Mouse (Mus musculus): ENCODE measurements around the gene Prr11.
"Not testable (repeated sequence)": the region's sequence is repeated elsewhere in the genome, so short reads cannot be mapped to it uniquely, and the experiment has no call there.

Gene Prr11

DNA sequence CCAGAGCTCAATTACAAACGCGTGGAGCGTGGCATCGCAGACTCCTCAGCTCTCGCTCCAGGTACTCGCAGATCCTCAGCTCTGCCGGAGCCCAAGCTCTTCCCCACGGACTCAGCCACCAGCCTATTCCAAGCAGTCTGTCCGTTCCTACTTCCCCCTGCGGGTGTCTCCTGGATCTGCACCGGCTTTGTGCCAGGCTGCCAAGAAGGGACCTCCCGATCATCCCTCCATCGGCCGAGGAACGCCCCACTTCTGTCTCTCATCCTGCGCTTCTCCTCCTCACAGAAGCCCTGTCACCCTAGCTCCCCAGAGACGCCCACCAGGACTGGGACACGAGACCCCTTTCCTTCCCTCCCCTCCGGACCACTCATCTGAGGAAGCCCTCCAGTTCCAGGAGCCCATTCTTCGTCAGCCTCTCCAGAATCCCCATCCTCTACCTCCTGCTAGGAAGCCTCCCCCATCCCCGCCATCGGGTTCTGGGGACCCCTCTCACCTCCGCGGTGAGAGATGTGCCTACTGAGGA is 35.1 kb downstream of the Prr11 start:
- no peak for TF ChIP-seq POU5F1 (IDR thresholded peaks at IDR 0.05; ENCODE audit: borderline replicate concordance, low read length)
- TF ChIP-seq NANOG (IDR thresholded peaks at IDR 0.05; ENCODE audit: borderline replicate concordance, low read length): no peak
- peak; percentile 16; the same call in 1 of the 2 replicates for TF ChIP-seq CTCF (conservative IDR thresholded peaks at IDR 0.05; ENCODE audit: low read length)
- Histone ChIP-seq H3K9me3 (ENCODE audit: low read length) (no peaks in the 10 kb centered on the region), H3K27me3 (ENCODE audit: insufficient read depth, low read length) (peaks cover 38% of the 10 kb centered on the region), H3K4me3 (replicated peaks; ENCODE audit: low read length) (peak overlapping the region; percentile 81), H3K4me1 (replicated peaks; ENCODE audit: low read depth, low read length) (peaks cover 15% of the 10 kb centered on the region), H3K36me3 (ENCODE audit: insufficient read depth, low read length) (peaks cover 18% of the 10 kb centered on the region)

DNA sequence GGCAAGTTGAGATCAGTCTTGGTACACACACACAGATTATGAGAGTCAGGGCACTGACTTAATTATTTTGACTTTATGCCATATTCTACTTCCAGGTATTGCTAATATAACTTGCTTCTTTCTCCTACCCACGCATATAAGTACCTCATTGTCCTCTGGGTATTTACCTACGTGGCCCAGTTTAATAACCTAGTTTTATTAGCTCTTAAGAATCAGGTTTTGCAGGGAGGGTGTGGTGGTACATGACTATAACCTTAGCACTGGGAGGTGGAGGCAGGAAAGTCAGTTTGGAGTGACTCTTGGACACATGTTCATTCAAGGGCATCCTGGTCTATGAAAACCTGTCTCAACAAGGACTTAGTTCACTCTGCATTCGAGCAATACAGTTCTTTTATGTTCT is 46.4 kb downstream of the Prr11 start:
- Histone ChIP-seq H3K27me3 (ENCODE audit: insufficient read depth, low read length) (peaks cover 19% of the 10 kb centered on the region), H3K4me3 (replicated peaks; ENCODE audit: low read length) (no peak overlapping the region), H3K4me1 (replicated peaks; ENCODE audit: low read depth, low read length) (no peaks in the 10 kb centered on the region; the same call in 1 of the 2 replicates), H3K36me3 (ENCODE audit: insufficient read depth, low read length) (no peaks in the 10 kb centered on the region), H3K9me3 (ENCODE audit: low read length) (no peaks in the 10 kb centered on the region)
- TF ChIP-seq NANOG (IDR thresholded peaks at IDR 0.05; ENCODE audit: borderline replicate concordance, low read length): no peak
- TF ChIP-seq CTCF (conservative IDR thresholded peaks at IDR 0.05; ENCODE audit: low read length): no peak
- no peak for TF ChIP-seq POU5F1 (IDR thresholded peaks at IDR 0.05; ENCODE audit: borderline replicate concordance, low read length)

DNA sequence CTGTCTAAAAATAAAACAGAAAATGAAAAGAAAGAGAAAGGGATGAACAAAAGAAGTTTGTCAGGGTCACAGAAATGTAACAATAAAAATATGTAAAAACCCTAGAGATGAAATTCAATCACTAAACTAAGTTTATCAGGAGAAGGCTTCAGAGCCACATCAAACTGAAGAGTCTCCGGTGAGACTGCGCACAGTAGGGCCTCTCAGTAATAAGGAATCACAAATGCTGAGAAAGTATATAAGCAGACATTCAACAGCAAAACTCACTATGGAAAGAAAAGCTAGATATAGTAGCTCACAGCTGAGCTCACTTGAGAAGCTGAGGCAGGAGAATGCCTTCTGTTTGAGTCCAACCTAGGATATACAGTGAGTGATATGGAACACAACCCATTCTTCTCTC is 48.1 kb downstream of the Prr11 start:
- Histone ChIP-seq H3K9me3 (ENCODE audit: low read length) (no peaks in the 10 kb centered on the region), H3K4me3 (replicated peaks; ENCODE audit: low read length) (no peak overlapping the region), H3K27me3 (ENCODE audit: insufficient read depth, low read length) (peaks cover 12% of the 10 kb centered on the region; the same call in 1 of the 2 replicates), H3K4me1 (replicated peaks; ENCODE audit: low read depth, low read length) (no peaks in the 10 kb centered on the region; the same call in 1 of the 2 replicates), H3K36me3 (ENCODE audit: insufficient read depth, low read length) (no peaks in the 10 kb centered on the region)
- TF ChIP-seq CTCF (conservative IDR thresholded peaks at IDR 0.05; ENCODE audit: low read length): no peak
- no peak for TF ChIP-seq POU5F1 (IDR thresholded peaks at IDR 0.05; ENCODE audit: borderline replicate concordance, low read length)

DNA sequence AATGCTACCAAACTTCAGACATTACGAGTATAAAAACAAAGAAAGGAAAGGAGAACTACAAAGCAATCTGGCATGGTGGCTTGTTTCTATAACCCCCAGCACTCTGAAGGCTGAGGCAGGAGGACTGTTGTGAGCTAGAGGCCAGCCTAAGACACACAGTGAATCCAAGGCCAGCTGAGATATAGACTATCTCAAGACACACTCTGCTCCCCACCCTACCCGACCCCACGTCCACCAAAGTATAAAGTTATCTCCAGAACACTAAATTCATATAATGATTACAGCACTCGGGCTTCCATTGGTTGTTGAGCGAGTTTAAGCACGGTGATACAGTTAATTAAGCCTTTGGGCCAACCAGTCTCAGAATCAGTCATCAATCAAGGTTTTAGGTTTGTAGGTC is 52.2 kb downstream of the Prr11 start:
- no peak overlapping the region for H3K4me3 ChIP-seq (replicated peaks; ENCODE audit: low read length)
- TF ChIP-seq POU5F1 (IDR thresholded peaks at IDR 0.05; ENCODE audit: borderline replicate concordance, low read length) (no peak), CTCF (conservative IDR thresholded peaks at IDR 0.05; ENCODE audit: low read length) (no peak), NANOG (IDR thresholded peaks at IDR 0.05; ENCODE audit: borderline replicate concordance, low read length) (no peak)
- H3K4me1 ChIP-seq (replicated peaks; ENCODE audit: low read depth, low read length): no peaks in the 10 kb centered on the region
- H3K27me3 ChIP-seq (ENCODE audit: insufficient read depth, low read length): no peaks in the 10 kb centered on the region
- H3K9me3 ChIP-seq (ENCODE audit: low read length): no peaks in the 10 kb centered on the region
- no peaks in the 10 kb centered on the region for H3K36me3 ChIP-seq (ENCODE audit: insufficient read depth, low read length)

DNA sequence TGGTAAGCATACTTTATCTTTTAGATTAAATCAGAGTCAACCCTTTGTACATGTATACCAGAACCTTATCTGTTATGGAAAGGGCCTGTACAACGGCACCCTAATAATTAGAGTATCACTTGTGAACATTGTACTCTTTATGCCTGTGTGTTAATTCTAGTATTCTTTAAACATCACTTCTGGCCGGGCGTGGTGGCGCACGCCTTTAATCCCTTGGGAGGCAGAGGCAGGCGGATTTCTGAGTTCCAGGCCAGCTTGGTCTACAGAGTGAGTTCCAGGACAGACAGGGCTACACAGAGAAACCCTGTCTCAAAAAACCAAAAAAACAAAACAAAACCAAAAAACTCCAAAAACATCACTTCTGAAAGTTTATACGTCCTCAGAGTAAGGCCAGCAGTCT is 59.6 kb downstream of the Prr11 start:
- H3K4me3 ChIP-seq (replicated peaks; ENCODE audit: low read length); H3K36me3 ChIP-seq (ENCODE audit: insufficient read depth, low read length); H3K9me3 ChIP-seq (ENCODE audit: low read length); H3K4me1 ChIP-seq (replicated peaks; ENCODE audit: low read depth, low read length); H3K27me3 ChIP-seq (ENCODE audit: insufficient read depth, low read length): not testable (repeated sequence)

DNA sequence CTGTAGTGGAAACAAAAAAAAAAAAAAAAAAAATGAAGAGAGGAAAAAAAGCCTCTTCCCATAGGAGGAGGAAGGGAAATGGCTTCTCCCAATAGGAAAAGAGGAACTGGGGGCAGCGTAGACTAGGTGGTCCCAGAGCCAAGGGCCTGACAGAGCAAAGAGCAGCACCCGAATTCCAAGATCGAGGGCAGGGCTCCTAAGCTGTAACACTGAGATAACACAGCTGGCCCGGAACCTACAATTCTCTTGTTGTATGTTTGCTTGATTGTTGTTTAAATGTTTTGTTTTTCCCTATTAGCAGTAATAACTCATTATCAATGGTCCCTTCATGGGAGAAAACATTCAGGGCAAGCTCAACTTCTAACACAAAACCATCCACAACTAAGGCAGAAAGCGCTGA is 61.5 kb downstream of the Prr11 start:
- H3K4me3 ChIP-seq (replicated peaks; ENCODE audit: low read length): no peak overlapping the region
- H3K27me3 ChIP-seq (ENCODE audit: insufficient read depth, low read length): no peaks in the 10 kb centered on the region
- H3K4me1 ChIP-seq (replicated peaks; ENCODE audit: low read depth, low read length): no peaks in the 10 kb centered on the region
- H3K36me3 ChIP-seq (ENCODE audit: insufficient read depth, low read length): no peaks in the 10 kb centered on the region
- no peaks in the 10 kb centered on the region for H3K9me3 ChIP-seq (ENCODE audit: low read length)
- TF ChIP-seq NANOG (IDR thresholded peaks at IDR 0.05; ENCODE audit: borderline replicate concordance, low read length) (no peak), CTCF (conservative IDR thresholded peaks at IDR 0.05; ENCODE audit: low read length) (no peak), POU5F1 (IDR thresholded peaks at IDR 0.05; ENCODE audit: borderline replicate concordance, low read length) (no peak)

DNA sequence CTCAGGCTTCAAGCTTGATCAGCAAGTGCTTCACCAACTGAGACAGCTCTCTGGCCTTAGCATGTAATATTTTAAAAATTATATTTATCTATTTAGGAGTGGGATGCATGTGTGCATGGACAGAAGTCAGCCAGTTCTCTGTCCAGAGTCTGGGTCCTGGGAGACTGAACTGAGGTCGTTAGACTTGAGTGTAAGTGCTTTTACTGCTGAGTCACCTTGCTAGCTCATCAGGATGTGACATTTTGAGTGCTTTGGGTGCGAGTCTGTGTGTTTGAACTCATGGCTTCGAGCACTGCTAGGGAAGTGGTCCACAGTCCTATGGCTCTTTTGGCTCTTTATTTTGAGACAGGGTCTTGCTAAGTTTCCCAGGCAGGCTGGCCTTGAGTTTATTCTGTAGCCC is 65.5 kb downstream of the Prr11 start:
- Histone ChIP-seq H3K9me3 (ENCODE audit: low read length) (no peaks in the 10 kb centered on the region), H3K4me3 (replicated peaks; ENCODE audit: low read length) (no peak overlapping the region), H3K36me3 (ENCODE audit: insufficient read depth, low read length) (no peaks in the 10 kb centered on the region), H3K4me1 (replicated peaks; ENCODE audit: low read depth, low read length) (no peaks in the 10 kb centered on the region), H3K27me3 (ENCODE audit: insufficient read depth, low read length) (0 out of 2 replicates have a peak, but pooled peaks cover 2% of the 10 kb centered on the region)
- TF ChIP-seq CTCF (conservative IDR thresholded peaks at IDR 0.05; ENCODE audit: low read length) (no peak), NANOG (IDR thresholded peaks at IDR 0.05; ENCODE audit: borderline replicate concordance, low read length) (no peak), POU5F1 (IDR thresholded peaks at IDR 0.05; ENCODE audit: borderline replicate concordance, low read length) (no peak)

DNA sequence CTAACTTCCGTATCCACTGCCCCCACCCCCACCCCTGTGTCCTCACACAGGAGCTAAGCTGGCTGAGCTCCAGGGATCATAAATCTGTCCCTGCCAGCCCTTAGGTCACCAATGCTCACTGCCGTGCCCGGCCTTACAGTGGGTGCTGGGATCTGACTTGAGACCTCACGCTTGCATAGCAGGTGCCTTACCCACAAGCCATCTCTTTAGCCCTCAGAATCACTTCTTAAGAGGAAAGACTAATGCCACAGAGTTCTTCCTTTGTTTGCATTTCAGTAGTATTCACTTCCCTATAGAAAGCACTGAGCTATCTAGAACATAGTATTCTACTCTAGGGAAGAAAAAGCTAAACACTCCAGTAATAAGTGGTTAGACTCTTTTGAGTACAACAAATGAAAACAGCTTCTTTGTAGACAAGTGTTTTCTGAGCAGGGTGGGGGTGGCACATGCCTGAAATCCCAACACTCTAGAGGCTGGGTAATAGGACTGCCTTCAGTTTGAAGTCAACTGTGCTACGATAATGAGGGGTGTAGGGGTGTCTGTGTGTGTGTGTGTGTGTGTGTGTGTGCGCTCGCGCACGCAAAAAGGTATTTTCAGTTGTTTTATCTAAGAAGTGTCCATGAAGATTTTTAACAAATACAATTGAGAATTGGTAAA is 69.1 kb downstream of the Prr11 start:
- H3K4me3 ChIP-seq (replicated peaks; ENCODE audit: low read length): no peak overlapping the region
- no peaks in the 10 kb centered on the region for H3K9me3 ChIP-seq (ENCODE audit: low read length)
- no peaks in the 10 kb centered on the region for H3K4me1 ChIP-seq (replicated peaks; ENCODE audit: low read depth, low read length)
- TF ChIP-seq POU5F1 (IDR thresholded peaks at IDR 0.05; ENCODE audit: borderline replicate concordance, low read length) (no peak), CTCF (conservative IDR thresholded peaks at IDR 0.05; ENCODE audit: low read length) (no peak), NANOG (IDR thresholded peaks at IDR 0.05; ENCODE audit: borderline replicate concordance, low read length) (no peak)
- 0 out of 2 replicates have a peak, but pooled peaks cover 2% of the 10 kb centered on the region for H3K27me3 ChIP-seq (ENCODE audit: insufficient read depth, low read length)
- H3K36me3 ChIP-seq (ENCODE audit: insufficient read depth, low read length): no peaks in the 10 kb centered on the region
